Mouse (Mus musculus) heart, adult 9 months (tissue): ENCODE measurements around the gene Dlat.

Experiments used
- DNase-seq, 2 experiments: peaks; one replicate each; pipeline ENCODE4 v3.0.0; 2022; ENCODE audit warnings: low spot score in 2 of 2

Dlat gene

GRCm38 (mm10) chr9:50593544-50593943 lies 66.0 kb downstream of the Dlat start:
- no peak for DNase-seq

GRCm38 (mm10) chr9:50592955-50593354 lies 66.6 kb downstream of the Dlat start:
- DNase-seq: no peak

GRCm38 (mm10) chr9:50590856-50591518 lies 68.6 kb downstream of the Dlat start:
- DNase-seq: no peak

GRCm38 (mm10) chr9:50586955-50587354 lies 72.6 kb downstream of the Dlat start:
- DNase-seq: no peak

GRCm38 (mm10) chr9:50585145-50585818 lies 74.3 kb downstream of the Dlat start:
- no peak for DNase-seq
